Mouse (Mus musculus): Measurements from ENCODE around the gene Recql5. TPM values are rescaled to one million over a fixed set of nuclear protein-coding genes. Genes with fewer than 3 reads are reported as not detected.
A peak's percentile ranks its signal among the peaks of the same experiment; 100 is the strongest.

Gene Recql5
- 14.9 and 17.6 TPM in 2 replicates for polyA plus RNA-seq (2016; fragmentation: Nextera tagmentation; extraction: Ambion mirVana)

DNA sequence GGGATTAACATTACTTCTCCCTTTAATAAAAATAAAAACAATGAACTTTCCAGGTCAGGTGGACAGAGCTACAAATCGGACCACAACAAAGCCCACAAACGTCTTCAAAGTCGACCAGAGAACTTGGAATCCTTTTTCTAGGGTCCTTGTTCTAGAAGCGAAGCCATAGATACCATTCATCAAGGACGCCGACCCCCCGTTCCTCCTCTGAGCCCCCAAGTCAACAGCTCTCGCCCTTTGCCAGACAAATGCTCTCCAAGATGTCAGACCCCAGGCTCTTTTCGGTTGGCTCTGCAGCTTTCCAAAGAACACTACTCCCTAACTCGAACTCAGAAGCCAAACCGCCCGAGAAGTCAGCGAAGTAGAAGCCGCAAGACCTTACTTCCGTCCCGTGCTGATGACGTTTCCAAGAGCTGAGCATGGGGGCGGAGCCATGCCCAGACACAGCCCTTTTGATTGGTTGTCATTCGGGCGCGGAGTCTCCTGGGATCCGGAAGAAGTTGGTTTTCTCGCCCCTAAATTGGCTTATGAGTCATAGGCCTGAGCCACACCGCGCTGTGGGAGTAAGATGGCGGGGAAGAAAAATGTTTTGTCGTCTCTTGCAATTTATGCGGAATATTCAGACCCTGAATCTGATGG is at the start of gene Recql5, which contains the start of gene Sap30bp:
Gene Recql5, minus strand, starts transcription at position 370 of the 639 bp plus-strand sequence.
Gene Sap30bp, plus strand, starts transcription at position 175 of the 639 bp plus-strand sequence.
- H3K27me3 ChIP-seq (replicated peaks): no peaks in the 10 kb centered on the region
- H3K4me1 ChIP-seq: peaks cover 31% of the 10 kb centered on the region
- peak within 1 kb of the TSS; percentile 84 for H3K4me3 ChIP-seq
- peak; percentile 99 for ATAC-seq
- H3K36me3 ChIP-seq: peaks cover 49% of the 10 kb centered on the region
- peak within 1 kb of the TSS; percentile 83 for H3K9ac ChIP-seq
- H3K9me3 ChIP-seq (replicated peaks): no peaks in the 10 kb centered on the region
- peak within 1 kb of the TSS; percentile 53; the same call in 1 of the 2 replicates for H3K27ac ChIP-seq
- peak within 1 kb of the TSS; percentile 86 for H3K4me2 ChIP-seq
- under 1% methylated on average over 28 of the region's 28 CpGs for WGBS (ENCODE audit: insufficient replicate concordance)

DNA sequence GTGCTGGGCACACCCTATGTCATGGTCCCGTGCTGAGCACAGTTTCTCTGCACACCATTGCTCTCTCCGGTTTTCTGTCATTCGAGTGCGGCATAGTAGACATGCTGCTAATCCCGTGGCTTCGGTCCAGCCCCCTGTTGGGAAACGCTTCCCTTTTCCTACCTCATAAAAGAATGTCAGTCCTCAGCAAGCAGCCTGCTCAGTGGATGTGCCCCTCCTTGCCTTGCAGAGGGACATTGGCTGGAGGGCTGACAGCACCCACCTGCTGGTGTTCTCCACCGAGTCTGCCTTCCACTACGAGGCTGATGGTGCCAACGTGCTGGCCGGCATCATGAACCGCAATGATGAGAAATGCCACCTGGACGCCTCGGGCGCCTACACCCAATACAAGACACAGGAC is 49.2 kb upstream of the Recql5 start:
- no peak overlapping the region for H3K27ac ChIP-seq
- ATAC-seq: no peak
- 83% methylated on average over 15 of the region's 15 CpGs for WGBS (ENCODE audit: insufficient replicate concordance)
- no peaks in the 10 kb centered on the region for H3K36me3 ChIP-seq
- no peaks in the 10 kb centered on the region for H3K9me3 ChIP-seq (replicated peaks)
- H3K9ac ChIP-seq: no peak overlapping the region
- peaks cover 56% of the 10 kb centered on the region for H3K27me3 ChIP-seq (replicated peaks)
- H3K4me2 ChIP-seq: no peak overlapping the region
- H3K4me1 ChIP-seq: no peaks in the 10 kb centered on the region
- no peak overlapping the region for H3K4me3 ChIP-seq

DNA sequence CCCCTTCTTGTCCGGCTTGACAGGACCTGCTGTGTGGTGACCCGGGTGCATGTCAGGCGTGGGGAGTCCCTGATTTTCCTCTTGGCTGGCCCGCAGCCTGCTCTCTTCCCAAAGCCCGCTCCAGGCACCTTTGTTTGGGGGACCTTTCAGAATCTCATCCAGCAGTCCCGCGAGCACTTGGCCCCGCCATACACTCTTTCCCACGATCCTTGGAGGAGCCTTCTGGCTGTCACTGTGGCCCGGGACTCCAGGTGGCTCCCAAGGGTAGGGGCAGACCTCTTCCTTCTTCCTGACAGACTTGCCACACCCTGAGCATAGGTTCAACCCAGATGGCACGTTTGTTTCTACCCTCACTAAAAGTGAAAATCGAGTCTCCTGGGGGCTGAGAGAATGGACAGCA is 42.3 kb upstream of the Recql5 start:
- no peak overlapping the region for H3K9ac ChIP-seq
- WGBS (ENCODE audit: insufficient replicate concordance): 31% methylated on average over 12 of the region's 12 CpGs
- no peak overlapping the region for H3K27ac ChIP-seq
- no peak overlapping the region for H3K4me2 ChIP-seq
- H3K36me3 ChIP-seq: no peaks in the 10 kb centered on the region
- no peaks in the 10 kb centered on the region for H3K9me3 ChIP-seq (replicated peaks)
- H3K4me1 ChIP-seq: peaks cover 13% of the 10 kb centered on the region
- ATAC-seq: no peak
- peaks cover 75% of the 10 kb centered on the region for H3K27me3 ChIP-seq (replicated peaks)
- H3K4me3 ChIP-seq: no peak overlapping the region

DNA sequence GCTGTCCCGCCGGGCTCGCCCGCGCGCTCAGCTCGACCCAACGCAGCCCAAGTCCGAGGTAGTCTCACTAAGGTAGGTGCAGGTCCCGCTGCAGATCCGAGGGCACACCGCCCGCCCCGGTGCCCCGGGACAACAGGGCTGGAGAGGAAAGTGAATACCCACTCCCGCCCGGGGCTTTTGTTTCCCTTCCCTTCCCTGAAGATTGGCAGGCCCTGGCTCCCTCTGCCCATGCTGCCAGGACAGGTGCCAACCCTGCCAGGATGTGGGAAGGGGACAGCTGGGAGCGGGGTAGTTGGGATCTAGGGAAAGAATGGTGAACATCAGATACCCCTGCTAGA is 41.8 kb upstream of the Recql5 start:
- 5% methylated on average over 18 of the region's 18 CpGs for WGBS (ENCODE audit: insufficient replicate concordance)
- Histone ChIP-seq H3K4me1 (peaks cover 13% of the 10 kb centered on the region), H3K27me3 (replicated peaks) (peaks cover 73% of the 10 kb centered on the region), H3K4me2 (peak overlapping the region; percentile 72), H3K36me3 (no peaks in the 10 kb centered on the region), H3K9me3 (replicated peaks) (no peaks in the 10 kb centered on the region), H3K9ac (peak overlapping the region; percentile 4; the same call in 1 of the 2 replicates), H3K4me3 (peak overlapping the region; percentile 49), H3K27ac (no peak overlapping the region)
- ATAC-seq: no peak

DNA sequence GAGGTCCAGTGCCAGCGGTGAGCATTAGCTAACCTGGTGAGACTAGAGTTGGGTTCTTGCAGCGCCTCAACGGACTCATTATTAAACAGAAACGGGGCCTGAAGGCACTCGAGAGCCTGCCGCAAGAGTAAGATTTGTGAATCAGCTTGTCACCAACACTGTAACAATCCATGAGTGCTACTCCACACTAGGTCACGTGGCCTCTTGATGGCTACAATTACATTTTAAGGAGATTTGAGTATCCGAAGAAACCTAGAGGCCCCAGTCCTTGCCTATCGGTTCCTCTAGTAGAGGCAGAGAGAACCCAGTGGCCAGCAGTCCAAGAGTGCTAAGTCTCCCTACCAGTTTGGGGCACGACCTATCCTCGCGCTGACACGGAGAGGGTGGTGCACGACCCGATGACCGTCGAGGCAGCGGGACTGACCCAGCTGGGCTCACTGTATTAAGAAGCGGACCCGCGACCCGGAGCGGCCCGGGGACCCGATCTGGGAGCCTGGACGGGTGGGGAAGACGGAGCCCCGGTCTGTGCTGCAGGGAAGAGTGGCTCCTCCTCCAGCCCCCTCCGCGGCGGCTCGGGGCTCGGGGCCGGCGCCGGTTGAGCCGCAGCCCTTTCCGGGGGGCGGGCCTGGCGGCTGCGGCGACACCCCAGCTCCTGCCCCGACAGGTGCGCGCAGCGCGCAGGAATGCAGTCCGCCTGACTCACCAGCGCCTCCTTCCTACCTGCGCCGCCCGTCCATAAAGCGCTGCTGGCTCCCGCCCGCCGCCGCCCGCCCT is 41.2 kb upstream of the Recql5 start, which contains the start of gene Itgb4:
Gene Itgb4, plus strand, starts transcription at position 401 of the 774 bp plus-strand sequence.
- Histone ChIP-seq H3K4me1 (peaks cover 16% of the 10 kb centered on the region), H3K27me3 (replicated peaks) (peaks cover 69% of the 10 kb centered on the region), H3K4me2 (peak within 1 kb of the TSS; percentile 72), H3K36me3 (no peaks in the 10 kb centered on the region), H3K9ac (peak within 1 kb of the TSS; percentile 4; the same call in 1 of the 2 replicates), H3K27ac (no peak within 1 kb of the TSS), H3K9me3 (replicated peaks) (no peaks in the 10 kb centered on the region), H3K4me3 (peak within 1 kb of the TSS; percentile 49)
- peak; percentile 24; the same call in 1 of the 2 replicates for ATAC-seq
- WGBS (ENCODE audit: insufficient replicate concordance): 10% methylated on average over 58 of the region's 58 CpGs

DNA sequence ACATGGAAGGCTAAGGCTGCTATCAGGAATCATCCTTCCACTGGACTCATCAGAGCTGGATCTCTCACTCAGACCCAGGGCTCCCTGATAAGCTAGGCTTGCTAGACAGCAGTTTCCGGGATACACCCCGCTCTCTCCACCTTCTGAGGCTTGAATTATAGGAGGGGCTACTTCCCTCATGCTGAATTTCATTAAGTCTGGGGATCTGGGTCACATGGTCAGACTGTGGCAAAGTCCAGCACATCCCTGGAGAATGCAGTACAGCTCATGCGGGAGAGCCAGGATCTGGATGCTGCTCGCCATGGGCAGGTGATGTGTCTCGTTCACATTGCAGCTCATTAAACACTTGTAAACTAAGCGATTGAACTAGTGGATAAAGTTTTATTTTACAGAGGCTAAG is 37.7 kb upstream of the Recql5 start:
- Histone ChIP-seq H3K36me3 (peaks cover 11% of the 10 kb centered on the region), H3K4me3 (no peak overlapping the region), H3K27ac (no peak overlapping the region), H3K4me1 (peaks cover 23% of the 10 kb centered on the region), H3K9ac (no peak overlapping the region), H3K27me3 (replicated peaks) (peaks cover 34% of the 10 kb centered on the region), H3K4me2 (no peak overlapping the region), H3K9me3 (replicated peaks) (no peaks in the 10 kb centered on the region)
- ATAC-seq: no peak
- 67% methylated on average over 6 of the region's 6 CpGs for WGBS (ENCODE audit: insufficient replicate concordance)

DNA sequence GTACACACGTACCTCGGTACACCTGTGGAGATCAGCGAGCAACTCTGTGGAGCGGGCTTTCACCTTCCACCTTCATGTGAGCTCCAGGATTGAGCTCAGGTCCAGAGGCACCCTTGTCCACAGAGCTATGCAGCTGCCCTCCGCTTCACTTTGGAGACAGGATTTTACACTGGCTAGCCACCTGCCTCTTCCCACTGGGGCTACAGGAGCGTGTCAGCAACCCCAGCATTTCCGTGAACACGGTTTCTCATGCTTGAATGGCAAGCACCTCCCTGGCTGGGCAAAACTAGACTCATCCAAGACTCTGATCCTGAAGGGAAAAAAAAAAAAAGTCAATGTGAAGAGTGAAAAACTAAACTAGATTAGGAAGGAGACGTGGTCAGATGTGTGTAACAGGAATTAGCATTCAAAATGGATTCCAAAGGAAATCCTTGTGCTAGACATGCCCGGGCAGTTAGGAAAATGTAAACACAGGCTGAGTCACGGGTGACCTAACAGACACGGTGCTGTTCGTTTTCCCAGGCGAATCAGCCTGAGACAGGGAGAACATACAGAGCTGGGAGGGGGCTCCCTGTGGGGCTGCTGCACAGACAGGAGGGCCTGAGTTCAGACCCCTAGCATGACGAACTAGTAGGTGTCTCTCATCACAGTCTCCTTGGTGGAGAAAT is 36.9 kb upstream of the Recql5 start:
- no peak for ATAC-seq
- no peak overlapping the region for H3K4me2 ChIP-seq

DNA sequence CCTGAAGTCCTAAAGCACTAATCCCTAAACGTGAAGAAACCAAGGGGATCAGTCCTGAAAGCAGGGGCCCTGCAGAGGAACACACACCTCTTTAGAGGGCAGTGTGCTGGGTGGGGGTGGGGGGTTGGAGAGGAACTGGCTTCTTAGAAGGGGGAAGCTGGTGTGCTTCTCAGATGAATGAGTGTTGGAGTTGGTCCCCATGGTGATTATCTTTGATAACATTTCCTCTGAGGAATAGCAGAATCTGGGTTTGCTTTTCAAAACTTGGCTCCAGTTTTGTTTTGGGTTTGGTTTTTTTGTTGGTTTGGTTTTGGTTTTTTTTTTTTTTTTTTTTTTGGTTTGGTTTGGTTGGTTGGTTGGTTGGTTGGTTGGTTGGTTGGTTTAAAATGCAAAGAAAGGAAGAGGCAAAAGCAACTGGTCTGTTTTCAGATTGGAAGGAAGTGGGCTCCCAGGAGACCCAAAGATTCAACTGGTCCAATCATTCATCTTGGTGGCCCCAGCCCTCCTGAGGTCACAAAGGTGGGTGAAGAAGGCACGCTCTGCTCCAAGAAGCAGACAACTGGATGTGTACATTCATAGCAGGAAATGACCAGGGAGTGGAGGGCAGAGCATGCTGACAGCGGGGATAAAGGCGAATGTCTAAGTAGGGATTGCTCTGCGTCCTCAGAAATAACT is 35.6 kb upstream of the Recql5 start:
- Histone ChIP-seq H3K4me2 (no peak overlapping the region), H3K36me3 (peaks cover 33% of the 10 kb centered on the region), H3K4me1 (peaks cover 30% of the 10 kb centered on the region), H3K9me3 (replicated peaks) (no peaks in the 10 kb centered on the region), H3K27ac (no peak overlapping the region), H3K4me3 (no peak overlapping the region), H3K9ac (no peak overlapping the region), H3K27me3 (replicated peaks) (peaks cover 13% of the 10 kb centered on the region)
- 57% methylated on average over 5 of the region's 5 CpGs for WGBS (ENCODE audit: insufficient replicate concordance)
- no peak for ATAC-seq

More for the DNA sequence above, 36.9 kb upstream of the Recql5 start:
- no peak overlapping the region for H3K4me3 ChIP-seq
- peaks cover 26% of the 10 kb centered on the region for H3K4me1 ChIP-seq
- H3K36me3 ChIP-seq: peaks cover 20% of the 10 kb centered on the region
- H3K9me3 ChIP-seq (replicated peaks): no peaks in the 10 kb centered on the region
- peaks cover 26% of the 10 kb centered on the region for H3K27me3 ChIP-seq (replicated peaks)
- 69% methylated on average over 15 of the region's 15 CpGs for WGBS (ENCODE audit: insufficient replicate concordance)
- no peak overlapping the region for H3K9ac ChIP-seq
- H3K27ac ChIP-seq: no peak overlapping the region

DNA sequence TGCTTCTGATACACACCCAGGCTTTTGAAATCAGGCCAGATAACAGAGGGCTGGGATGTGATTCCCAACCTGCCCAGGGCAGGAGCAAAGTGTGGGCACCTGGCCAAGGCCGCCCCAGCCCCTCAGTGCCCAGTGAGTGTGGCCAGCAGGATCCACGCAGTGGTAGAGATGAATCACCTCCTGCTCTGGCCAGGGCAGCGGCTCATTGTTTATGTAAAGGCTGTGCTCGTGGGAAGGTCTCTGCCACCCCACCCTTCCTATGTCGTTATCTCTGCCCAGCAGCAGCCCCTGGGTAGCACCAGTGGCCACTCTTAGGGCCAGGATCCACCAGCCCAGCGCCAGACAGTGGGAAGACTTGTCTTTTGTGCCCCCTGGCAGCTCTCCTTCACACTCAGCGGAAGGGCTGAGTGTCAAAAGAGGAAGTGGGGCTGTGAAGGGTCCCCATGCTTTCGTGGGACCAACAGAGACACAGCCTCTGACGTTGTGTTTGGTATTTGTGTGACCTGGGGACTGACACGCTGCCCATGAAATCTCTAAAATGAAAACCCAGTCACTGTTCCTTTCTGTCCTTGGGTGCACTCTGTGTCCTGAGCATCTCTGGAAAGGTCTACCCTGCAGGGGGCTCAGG is 31.8 kb upstream of the Recql5 start:
- Histone ChIP-seq H3K4me2 (no peak overlapping the region), H3K9ac (0 out of 2 replicates have a peak overlapping the region, but pooled peaks have one; percentile 12), H3K4me3 (no peak overlapping the region), H3K9me3 (replicated peaks) (no peaks in the 10 kb centered on the region), H3K27ac (0 out of 2 replicates have a peak overlapping the region, but pooled peaks have one; percentile 15), H3K27me3 (replicated peaks) (no peaks in the 10 kb centered on the region), H3K4me1 (peaks cover 32% of the 10 kb centered on the region), H3K36me3 (peaks cover 71% of the 10 kb centered on the region)
- peak; percentile 57 for ATAC-seq
- WGBS (ENCODE audit: insufficient replicate concordance): 35% methylated on average over 10 of the region's 10 CpGs

DNA sequence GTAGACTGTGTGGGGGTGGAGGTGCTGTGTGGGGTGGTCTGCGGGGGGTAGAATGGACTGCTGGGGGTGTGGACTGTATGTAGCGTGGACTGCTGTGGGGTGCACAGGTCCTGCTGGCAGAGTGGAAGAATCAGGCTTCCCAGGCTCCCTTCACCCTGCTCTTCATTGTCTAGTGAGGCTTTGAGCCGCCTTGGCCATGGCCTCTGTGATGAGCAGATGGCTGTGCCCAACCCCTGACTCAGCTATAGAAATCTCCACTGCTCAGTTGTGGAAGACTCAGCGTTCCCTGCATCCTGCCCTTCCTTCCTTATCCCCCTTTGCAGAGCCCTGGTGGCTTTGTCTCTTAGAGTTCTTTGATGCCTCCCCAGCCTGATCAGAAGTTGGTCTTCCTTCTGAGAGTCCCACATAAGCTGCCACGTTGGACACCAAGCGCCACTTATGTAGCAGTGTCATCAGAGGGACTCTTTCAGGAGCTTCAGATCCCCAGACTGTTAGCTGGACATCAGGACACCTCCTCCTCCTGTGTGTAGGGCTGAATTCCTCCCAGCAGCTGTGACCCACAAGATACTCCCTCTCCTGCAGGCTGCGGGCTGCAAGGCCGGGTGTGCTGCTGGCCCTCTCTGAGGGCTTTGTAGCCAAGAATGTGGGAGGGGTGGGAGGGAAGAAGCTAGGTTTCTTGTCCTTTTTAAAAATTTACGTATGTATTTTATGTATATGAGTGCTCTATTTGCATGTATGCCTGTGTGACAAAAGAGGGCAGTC is 29.6 kb upstream of the Recql5 start:
- ATAC-seq: no peak
- Histone ChIP-seq H3K36me3 (peaks cover 91% of the 10 kb centered on the region), H3K27ac (no peak overlapping the region), H3K4me2 (no peak overlapping the region), H3K27me3 (replicated peaks) (no peaks in the 10 kb centered on the region), H3K4me1 (peaks cover 22% of the 10 kb centered on the region), H3K9me3 (replicated peaks) (no peaks in the 10 kb centered on the region), H3K9ac (no peak overlapping the region), H3K4me3 (no peak overlapping the region)
- 85% methylated on average over 9 of the region's 9 CpGs for WGBS (ENCODE audit: insufficient replicate concordance)

Measured in liver, embryonic 12.5 days (tissue).